Mouse (Mus musculus) neural tube, embryonic 11.5 days (tissue): Measurements from ENCODE around the gene Gm20605. TPM values are rescaled to one million over a fixed set of nuclear protein-coding genes. Genes with fewer than 3 reads are reported as not detected.
A peak's percentile ranks its signal among the peaks of the same experiment; 100 is the strongest.

Experiments
- ATAC-seq: fragments of 200-750 bp; cut with Nextera tagmentation; 2 replicates; pipeline ENCODE4 v1.8.0; 2017; ENCODE audit warnings: moderate number of reproducible peaks, mild to moderate bottlenecking, moderate TSS enrichment, moderate library complexity; ENCODE audit not compliant: insufficient read depth, low FRiP score, low TSS enrichment
- DNase-seq: peaks from one replicate; pipeline ENCODE4 v3.0.0-alpha.2; 2015; ENCODE audit warnings: low spot score
- H3K27ac ChIP-seq: fragments of 300-500 bp; sonication (generic); 2 replicates; pipeline ENCODE4 v1.5.1; 2014; ENCODE audit warnings: low read depth, mild to moderate bottlenecking, low read length
- H3K27me3 ChIP-seq: fragments of 300-500 bp; sonication (generic); 2 replicates; pipeline ENCODE4 v1.6.1; 2014; ENCODE audit warnings: mild to moderate bottlenecking, low read length, mixed read lengths; ENCODE audit not compliant: control insufficient read depth, insufficient read depth
- H3K36me3 ChIP-seq: fragments of 300-500 bp; sonication (generic); 2 replicates; pipeline ENCODE4 v1.6.1; 2014; ENCODE audit warnings: mild to moderate bottlenecking, low read length, moderate library complexity, mixed read lengths; ENCODE audit not compliant: control insufficient read depth, insufficient read depth
- H3K4me1 ChIP-seq: fragments of 300-500 bp; sonication (generic); 2 replicates; pipeline ENCODE4 v1.6.1; 2014; ENCODE audit warnings: low read length, mixed read lengths; ENCODE audit not compliant: control insufficient read depth, insufficient read depth
- H3K4me2 ChIP-seq: fragments of 300-500 bp; sonication (generic); 2 replicates; pipeline ENCODE4 v1.6.1; 2014; ENCODE audit warnings: low read depth, mild to moderate bottlenecking, moderate library complexity
- H3K4me3 ChIP-seq: fragments of 300-500 bp; sonication (generic); 2 replicates; pipeline ENCODE4 v1.5.1; 2014; ENCODE audit warnings: low read depth, low read length
- H3K9ac ChIP-seq: fragments of 300-500 bp; sonication (generic); 2 replicates; pipeline ENCODE4 v1.6.1; 2014; ENCODE audit warnings: mild to moderate bottlenecking, low read length
- H3K9me3 ChIP-seq: fragments of 300-500 bp; sonication (generic); 2 replicates; pipeline ENCODE4 v1.6.1; 2016; ENCODE audit warnings: low read length; ENCODE audit not compliant: control insufficient read depth
- WGBS: fragments of 180-500 bp; shearing (Covaris S2); extraction: QIAGEN DNeasy Blood & Tissue Kit; methylation state at CpG from one replicate; pipeline ENCODE4 v1.1.7; 2014; 5-methylcytosine and 5-hydroxymethylcytosine counted together
- polyA plus RNA-seq: library from polyadenylated mRNA; unstranded; fragments of >200 nt; fragmentation: Nextera tagmentation; extraction: Ambion mirVana; gene quantifications from 2 replicates; pipeline ENCODE4 v1.2.1, GENCODE M21; 2014

The Gm20605 gene
- polyA plus RNA-seq, result 6.7 and 8.2 TPM in 2 replicates

DNA sequence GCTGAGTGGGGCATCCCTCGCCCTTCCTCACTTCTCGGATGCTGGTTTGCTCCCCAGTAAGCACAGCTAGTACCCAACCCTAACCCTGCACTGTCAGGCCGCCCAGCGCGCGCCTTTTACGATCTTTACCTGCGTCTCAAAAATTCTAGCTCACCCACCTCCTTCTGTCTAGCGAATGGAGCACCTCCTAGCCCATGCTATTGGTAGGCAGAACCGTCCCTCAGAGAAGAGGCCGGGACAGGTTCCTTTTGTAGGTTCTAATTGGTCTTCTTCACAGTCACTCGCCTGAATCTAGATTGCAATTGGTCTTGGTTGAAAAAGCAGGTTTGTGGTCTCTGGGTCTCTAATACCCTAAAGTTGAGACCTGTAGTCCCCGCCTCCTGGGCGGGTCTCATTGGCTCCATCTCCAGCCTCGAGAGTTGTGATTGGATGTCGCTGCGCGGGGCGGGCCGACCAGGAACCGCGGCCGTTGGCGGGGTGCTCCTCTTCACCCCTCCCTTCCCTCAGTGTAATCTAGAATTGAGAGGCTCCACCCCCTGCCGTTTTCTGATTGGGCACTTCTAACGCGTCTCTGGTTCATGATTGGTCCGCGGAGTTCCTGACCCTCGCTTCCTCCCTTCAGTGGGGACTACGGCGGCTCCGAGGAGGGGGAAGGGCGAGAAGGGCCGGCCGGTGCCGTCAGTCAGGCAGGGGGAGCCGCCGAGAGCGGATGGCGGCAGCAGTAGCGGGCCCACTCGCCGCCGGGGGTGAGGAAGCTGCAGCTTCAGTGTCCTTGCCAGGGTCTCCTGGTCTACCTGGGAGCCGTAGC, at the start of gene Gm20605, which contains the start of the genes Fbxo24 and Lrch4:
Gene Gm20605 (plus strand): TSS at position 678 of the 808 bp plus-strand sequence.
Gene Fbxo24 (minus strand): TSS at position 505 of the 808 bp plus-strand sequence.
Gene Lrch4 (plus strand): TSS at position 624 of the 808 bp plus-strand sequence.
- under 1% methylated on average over 46 of the region's 46 CpGs for WGBS
- H3K4me3 ChIP-seq, result peak within 1 kb of the TSS; percentile 91
- H3K27ac ChIP-seq, result peak within 1 kb of the TSS; percentile 91
- no peaks in the 10 kb centered on the region for H3K36me3 ChIP-seq
- no peaks in the 10 kb centered on the region for H3K27me3 ChIP-seq
- DNase-seq (peak; percentile 100), ATAC-seq (peak; percentile 99)
- H3K9ac ChIP-seq, result peak within 1 kb of the TSS; percentile 83
- no peaks in the 10 kb centered on the region for H3K9me3 ChIP-seq
- H3K4me2 ChIP-seq, result peak within 1 kb of the TSS; percentile 82
- peaks cover 20% of the 10 kb centered on the region for H3K4me1 ChIP-seq

DNA sequence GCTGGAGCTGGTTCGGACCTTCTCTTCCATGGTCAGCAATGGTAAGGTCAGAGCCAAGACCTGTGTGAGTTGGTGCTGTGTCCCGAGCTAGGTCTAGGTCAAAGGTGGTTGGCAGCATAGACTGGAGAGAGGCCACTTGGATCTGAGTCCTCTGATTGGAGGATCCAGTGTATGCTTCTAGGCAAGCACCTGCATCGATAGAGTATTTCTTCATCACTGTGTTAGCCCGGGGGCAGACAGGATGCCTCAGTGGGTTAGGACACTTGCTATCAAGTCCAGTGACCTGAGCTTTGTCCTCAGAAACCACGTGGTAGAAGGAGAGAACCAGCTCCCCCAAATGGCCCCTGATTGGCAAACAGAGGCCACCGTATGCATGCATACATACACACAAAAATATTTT, 48.7 kb upstream of the Gm20605 start:
- H3K4me3 ChIP-seq, result no peak overlapping the region
- no peaks in the 10 kb centered on the region for H3K36me3 ChIP-seq
- H3K4me1 ChIP-seq, result no peaks in the 10 kb centered on the region
- 81% methylated on average over 6 of the region's 6 CpGs for WGBS
- H3K27ac ChIP-seq, result no peak overlapping the region
- no peak for DNase-seq
- ATAC-seq, result no peak
- peaks cover 15% of the 10 kb centered on the region for H3K27me3 ChIP-seq
- H3K9ac ChIP-seq, result no peak overlapping the region
- H3K9me3 ChIP-seq, result no peaks in the 10 kb centered on the region
- no peak overlapping the region for H3K4me2 ChIP-seq

DNA sequence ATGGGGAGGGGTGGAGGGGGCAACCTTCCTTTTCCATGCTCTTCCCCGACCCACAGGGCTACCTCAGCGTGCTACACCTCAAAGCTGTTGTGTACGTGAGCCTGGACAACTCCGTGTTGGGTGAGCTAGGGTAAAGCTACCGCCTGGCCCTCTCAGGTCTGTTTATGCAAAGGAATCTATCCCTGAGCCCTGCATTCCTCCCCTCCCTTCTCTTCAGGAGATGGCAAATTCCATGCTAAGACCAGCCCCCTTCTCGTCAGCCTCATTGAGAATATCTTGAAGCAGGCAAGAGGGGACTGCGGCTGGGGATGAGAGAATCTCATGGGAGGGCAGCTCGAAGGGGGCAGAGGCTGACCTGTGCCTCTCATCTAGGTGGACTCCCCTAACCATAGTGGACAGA, 46.3 kb upstream of the Gm20605 start:
- no peak for DNase-seq
- no peaks in the 10 kb centered on the region for H3K36me3 ChIP-seq
- no peak overlapping the region for H3K4me3 ChIP-seq
- H3K4me2 ChIP-seq, result no peak overlapping the region
- ATAC-seq, result no peak
- H3K9me3 ChIP-seq, result no peaks in the 10 kb centered on the region
- H3K4me1 ChIP-seq, result no peaks in the 10 kb centered on the region
- H3K27ac ChIP-seq, result no peak overlapping the region
- 37% methylated on average over 8 of the region's 8 CpGs for WGBS
- H3K27me3 ChIP-seq, result peaks cover 15% of the 10 kb centered on the region
- H3K9ac ChIP-seq, result no peak overlapping the region

DNA sequence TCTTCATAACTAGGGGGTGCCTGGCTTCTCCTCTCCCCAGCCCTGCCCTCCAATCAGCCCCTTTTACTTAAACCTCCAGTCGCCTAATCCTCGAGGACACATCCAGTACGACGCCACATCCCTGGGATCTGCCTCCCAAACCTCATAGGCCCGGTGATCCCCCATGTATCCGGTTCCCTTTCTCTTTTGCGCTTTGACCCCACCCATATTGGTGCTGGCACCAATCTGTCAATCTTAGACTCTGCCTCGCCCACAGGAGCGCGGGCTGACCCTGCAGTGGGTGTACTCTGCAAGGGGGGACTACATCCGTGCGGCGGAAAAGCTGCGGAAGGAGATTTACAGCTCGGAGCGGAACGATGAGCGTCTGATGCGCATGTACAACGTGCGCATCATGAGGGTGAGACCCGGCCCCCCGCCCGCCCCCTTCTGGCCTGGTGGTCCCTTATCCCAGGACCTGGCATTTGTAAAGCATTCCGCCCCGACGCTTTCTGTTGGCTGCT, 45.3 kb upstream of the Gm20605 start:
- H3K9ac ChIP-seq, result peak overlapping the region; percentile 39
- peak; percentile 45 for ATAC-seq
- H3K4me2 ChIP-seq, result peak overlapping the region; percentile 38
- no peaks in the 10 kb centered on the region for H3K4me1 ChIP-seq
- DNase-seq, result peak; percentile 69
- WGBS, result 22% methylated on average over 27 of the region's 27 CpGs
- no peak overlapping the region for H3K27ac ChIP-seq
- H3K36me3 ChIP-seq, result no peaks in the 10 kb centered on the region
- H3K9me3 ChIP-seq, result no peaks in the 10 kb centered on the region
- H3K4me3 ChIP-seq, result peak overlapping the region; percentile 24
- H3K27me3 ChIP-seq, result peaks cover 15% of the 10 kb centered on the region

DNA sequence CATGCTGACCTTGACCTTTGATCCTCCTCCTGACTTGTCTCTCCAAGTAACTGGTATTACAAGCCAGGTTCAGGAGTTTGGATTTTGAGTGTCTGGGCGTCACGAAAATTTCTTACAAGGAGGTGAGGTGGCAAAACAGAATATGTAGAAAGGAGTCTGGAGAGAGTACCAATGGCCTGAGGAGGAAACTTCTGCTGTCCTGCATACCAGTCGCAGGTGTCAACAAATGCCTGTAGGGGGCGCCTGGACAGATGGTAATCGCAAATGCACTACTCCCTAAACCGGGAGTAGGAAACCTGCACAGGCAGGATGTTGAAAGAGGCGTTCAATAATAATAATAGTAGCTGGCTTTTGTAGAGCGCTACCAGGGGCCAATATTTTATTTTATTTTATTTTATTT, 44.0 kb upstream of the Gm20605 start:
- no peaks in the 10 kb centered on the region for H3K9me3 ChIP-seq
- ATAC-seq (no peak), DNase-seq (peak; percentile 53)
- 33% methylated on average over 8 of the region's 8 CpGs for WGBS
- H3K4me3 ChIP-seq, result no peak overlapping the region
- no peaks in the 10 kb centered on the region for H3K36me3 ChIP-seq
- no peak overlapping the region for H3K9ac ChIP-seq
- no peaks in the 10 kb centered on the region for H3K4me1 ChIP-seq
- H3K27me3 ChIP-seq, result peaks cover 15% of the 10 kb centered on the region
- no peak overlapping the region for H3K27ac ChIP-seq
- H3K4me2 ChIP-seq, result no peak overlapping the region

DNA sequence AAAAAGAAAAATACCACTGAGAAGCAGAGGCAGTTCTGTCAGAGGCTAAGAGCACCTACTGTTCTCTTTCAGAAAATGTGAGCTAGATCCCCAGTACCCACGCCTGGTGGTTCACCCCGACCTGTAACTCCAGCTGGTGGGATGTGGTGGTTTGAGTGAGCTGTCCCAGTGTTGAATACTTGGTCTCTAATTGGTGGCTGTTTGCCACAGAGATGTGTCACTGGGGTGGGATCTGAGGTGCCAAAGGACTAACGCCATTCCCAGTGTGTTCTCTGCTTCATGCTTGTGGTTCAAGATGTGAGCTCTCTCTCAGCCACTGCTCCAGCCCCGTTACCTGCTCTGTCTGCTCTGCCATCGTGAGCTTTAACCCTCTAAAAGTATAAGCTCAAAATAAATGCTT, 38.5 kb upstream of the Gm20605 start:
- no peak overlapping the region for H3K4me2 ChIP-seq
- no peak for ATAC-seq
- no peaks in the 10 kb centered on the region for H3K4me1 ChIP-seq
- H3K4me3 ChIP-seq, result no peak overlapping the region
- WGBS, result 74% methylated on average over 5 of the region's 5 CpGs
- DNase-seq, result no peak
- H3K27me3 ChIP-seq, result no peaks in the 10 kb centered on the region
- H3K36me3 ChIP-seq, result no peaks in the 10 kb centered on the region
- no peaks in the 10 kb centered on the region for H3K9me3 ChIP-seq
- no peak overlapping the region for H3K9ac ChIP-seq
- no peak overlapping the region for H3K27ac ChIP-seq

DNA sequence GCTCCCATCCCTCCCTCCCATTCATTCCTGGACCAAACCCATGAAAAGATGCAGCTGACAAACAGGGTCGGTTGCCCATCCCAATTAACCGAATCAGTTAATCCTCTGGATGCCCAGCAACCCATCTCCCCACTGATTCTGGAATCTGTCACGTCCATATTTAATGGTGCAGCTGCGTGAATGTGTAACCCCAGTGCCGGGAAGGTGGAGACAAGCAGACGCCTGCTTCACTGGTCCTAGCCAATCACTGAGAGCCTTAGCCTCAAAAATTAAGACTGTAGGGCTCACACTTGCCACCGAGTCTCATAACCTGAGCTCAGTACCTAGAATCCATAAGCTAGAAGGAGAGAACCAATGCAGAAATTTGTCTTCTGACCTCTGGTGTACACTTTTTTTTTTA, 33.1 kb upstream of the Gm20605 start:
- Histone ChIP-seq H3K9me3 (no peaks in the 10 kb centered on the region), H3K27ac (no peak overlapping the region), H3K4me3 (no peak overlapping the region), H3K27me3 (no peaks in the 10 kb centered on the region), H3K4me2 (no peak overlapping the region), H3K9ac (no peak overlapping the region), H3K4me1 (peaks cover 10% of the 10 kb centered on the region; the same call in 1 of the 2 replicates), H3K36me3 (peaks cover 2% of the 10 kb centered on the region; the same call in 1 of the 2 replicates)
- WGBS, result 72% methylated on average over 7 of the region's 7 CpGs
- ATAC-seq (no peak), DNase-seq (no peak)

DNA sequence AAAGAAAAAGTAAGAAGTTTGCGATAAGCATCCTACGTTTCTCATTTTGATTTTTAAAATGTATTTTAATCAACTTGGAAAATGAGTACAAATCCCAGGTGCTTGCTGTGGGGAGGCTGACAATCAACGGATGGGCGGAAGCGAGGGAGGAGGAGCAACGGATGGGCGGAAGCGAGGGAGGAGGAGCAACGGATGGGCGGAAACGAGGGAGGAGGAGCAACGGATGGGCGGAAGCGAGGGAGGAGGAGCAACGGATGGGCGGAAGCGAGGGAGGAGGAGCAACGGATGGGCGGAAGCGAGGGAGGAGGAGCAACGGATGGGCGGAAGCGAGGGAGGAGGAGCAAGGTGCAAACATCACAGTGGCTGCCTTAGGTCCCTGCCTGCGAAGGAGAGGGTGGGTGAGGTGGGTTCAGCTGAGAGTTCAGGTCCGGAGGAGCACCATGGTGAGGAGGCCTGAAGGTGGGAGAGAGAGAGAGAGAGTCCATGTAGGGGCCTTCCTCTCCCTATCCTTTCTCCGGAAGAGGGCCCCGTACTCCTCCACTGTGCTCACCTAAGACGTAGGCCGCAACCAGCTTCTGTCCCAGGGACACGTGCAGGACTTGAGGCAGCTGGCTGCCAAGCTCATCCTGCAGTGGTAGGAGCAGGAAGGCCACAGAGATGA, 32.2 kb upstream of the Gm20605 start:
- Histone ChIP-seq H3K27ac (no peak overlapping the region), H3K4me1 (peaks cover 10% of the 10 kb centered on the region; the same call in 1 of the 2 replicates), H3K36me3 (peaks cover 2% of the 10 kb centered on the region; the same call in 1 of the 2 replicates), H3K9ac (no peak overlapping the region), H3K27me3 (no peaks in the 10 kb centered on the region), H3K4me2 (peak overlapping the region; percentile 26; the same call in 1 of the 2 replicates), H3K4me3 (no peak overlapping the region), H3K9me3 (no peaks in the 10 kb centered on the region)
- DNase-seq (no peak), ATAC-seq (no peak)
- WGBS, result 29% methylated on average over 26 of the region's 30 CpGs
